Mouse (Mus musculus) limb, embryonic 14.5 days (tissue): ENCODE data around the gene Dgke. TPM values are rescaled to one million over a fixed set of nuclear protein-coding genes. Genes with fewer than 3 reads are reported as not detected.

Source experiments
- ATAC-seq: fragments of 200-750 bp; cut with Nextera tagmentation; 2 replicates; pipeline ENCODE4 v1.8.0; 2017; ENCODE audit warnings: low read depth, moderate number of reproducible peaks, moderate TSS enrichment; ENCODE audit not compliant: low FRiP score
- DNase-seq: peaks from one replicate; pipeline ENCODE4 v3.0.0-alpha.2; 2015; ENCODE audit warnings: low spot score
- H3K27ac ChIP-seq: fragments of 300-500 bp; sonication (generic); replicated peaks from 2 replicates; pipeline ENCODE4 v1.5.1; 2014; ENCODE audit warnings: low read depth, mild to moderate bottlenecking, low read length, moderate library complexity, mixed read lengths
- H3K27me3 ChIP-seq: fragments of 300-500 bp; sonication (generic); 2 replicates; pipeline ENCODE4 v1.6.1; 2014; ENCODE audit warnings: low read length, mixed read lengths; ENCODE audit not compliant: control insufficient read depth, insufficient read depth
- H3K36me3 ChIP-seq: fragments of 300-500 bp; sonication (generic); 2 replicates; pipeline ENCODE4 v1.6.1; 2014; ENCODE audit warnings: mild to moderate bottlenecking, low read length, moderate library complexity, mixed read lengths; ENCODE audit not compliant: control insufficient read depth, insufficient read depth
- H3K4me1 ChIP-seq: fragments of 300-500 bp; sonication (generic); 2 replicates; pipeline ENCODE4 v1.6.1; 2014; ENCODE audit warnings: antibody characterized with exemption, low read length, mixed read lengths; ENCODE audit not compliant: control insufficient read depth, insufficient read depth
- H3K4me2 ChIP-seq: fragments of 300-500 bp; sonication (generic); replicated peaks from 2 replicates; pipeline ENCODE4 v1.6.1; 2014; ENCODE audit warnings: low read depth, mild to moderate bottlenecking, low read length, moderate library complexity; ENCODE audit not compliant: severe bottlenecking
- H3K4me3 ChIP-seq: fragments of 300-500 bp; sonication (generic); replicated peaks from 2 replicates; pipeline ENCODE4 v1.5.1; 2014; ENCODE audit warnings: low read length
- H3K9ac ChIP-seq: fragments of 300-500 bp; sonication (generic); 2 replicates; pipeline ENCODE4 v1.6.1; 2014; ENCODE audit warnings: mild to moderate bottlenecking, low read depth, low read length, moderate library complexity; ENCODE audit not compliant: severe bottlenecking
- H3K9me3 ChIP-seq: fragments of 300-500 bp; sonication (generic); 2 replicates; pipeline ENCODE4 v1.6.1; 2016; ENCODE audit warnings: low read length; ENCODE audit not compliant: control insufficient read depth
- POLR2A ChIP-seq: fragments of 200-500 bp; IDR thresholded peaks from 2 replicates; pipeline ENCODE4 v1.8.0; 2012; ENCODE audit warnings: inconsistent platforms, mild to moderate bottlenecking, moderate library complexity, borderline replicate concordance; ENCODE audit not compliant: insufficient read depth, insufficient read length; ENCODE audit errors: extremely low read depth
- WGBS: fragments of 180-500 bp; shearing (Covaris S2); extraction: QIAGEN DNeasy Blood & Tissue Kit; methylation state at CpG from one replicate; pipeline ENCODE4 v1.1.7; 2014; 5-methylcytosine and 5-hydroxymethylcytosine counted together
- polyA plus RNA-seq, 2 experiments: library from polyadenylated mRNA; depleted of rRNA in 1 of 2; stranded (reverse) in 1 of 2; unstranded in 1 of 2; fragments of >200 nt; fragmentation: Nextera tagmentation in 1 of 2; extraction: Ambion mirVana in 1 of 2; gene quantifications; 2 replicates each; pipeline versions ENCODE4 v1.2.1 to v1.2.3; 2012 to 2014

Dgke gene
- polyA plus RNA-seq, 2 experiments = 3.3 to 6.2 TPM

DNA sequence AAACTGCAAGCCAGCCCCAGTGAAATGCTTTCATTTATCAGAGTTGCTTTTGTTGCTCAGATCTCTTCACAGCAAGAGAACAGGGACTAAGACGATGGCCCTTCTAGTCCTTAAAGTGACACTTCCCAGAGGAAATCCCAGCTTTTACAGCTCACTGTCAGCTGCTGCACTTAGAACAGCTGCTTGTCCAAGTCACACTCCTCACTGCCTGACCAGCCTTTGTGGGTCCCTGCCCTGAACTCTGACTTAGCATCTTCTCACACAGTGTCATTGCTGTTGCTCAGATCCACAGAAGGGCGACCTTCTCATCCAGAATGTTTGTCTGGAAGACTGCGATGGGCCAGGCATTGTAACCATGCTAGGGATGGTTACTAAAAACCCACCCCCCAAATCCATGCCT lies 41.0 kb downstream of the Dgke start:
- Histone ChIP-seq H3K27ac (no peak overlapping the region), H3K9ac (no peak overlapping the region), H3K36me3 (no peaks in the 10 kb centered on the region), H3K4me1 (peaks cover 3% of the 10 kb centered on the region; the same call in 1 of the 2 replicates), H3K4me3 (no peak overlapping the region), H3K9me3 (no peaks in the 10 kb centered on the region), H3K27me3 (no peaks in the 10 kb centered on the region), H3K4me2 (no peak overlapping the region)
- WGBS = 68% methylated on average over 3 of the region's 3 CpGs
- ATAC-seq (no peak), DNase-seq (no peak)
- TF ChIP-seq POLR2A = no peak

DNA sequence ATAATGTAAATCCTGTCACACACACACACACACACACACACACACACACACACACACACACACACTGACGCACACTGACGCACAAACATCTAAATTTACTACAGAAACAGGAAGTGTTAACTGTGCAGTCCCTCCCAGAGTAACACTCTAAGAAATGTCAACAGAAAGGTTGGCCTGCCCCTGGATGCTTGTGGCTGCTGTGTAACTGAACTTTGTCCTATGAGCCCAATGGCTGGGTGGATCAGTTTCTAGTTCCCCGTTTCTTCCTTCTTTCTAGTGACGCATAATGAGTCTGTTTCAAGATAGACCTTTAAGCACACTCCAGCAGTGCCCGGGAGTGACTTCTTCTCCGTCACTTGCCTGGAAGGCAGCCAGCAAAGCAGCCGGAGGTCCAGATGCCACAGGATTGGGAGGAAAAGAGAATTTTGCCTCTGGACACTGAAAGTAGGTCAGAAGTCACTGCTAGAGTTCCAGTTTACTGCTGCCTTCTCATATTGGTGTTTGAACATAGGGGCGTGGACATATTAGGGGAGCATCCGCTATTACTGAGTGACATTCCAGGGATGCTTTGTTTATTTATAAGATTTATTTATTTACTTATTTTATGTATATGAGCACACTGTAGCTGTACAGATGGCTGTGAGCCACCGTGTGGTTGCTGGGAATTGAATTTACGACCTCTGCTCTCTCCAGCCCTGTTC lies 42.3 kb downstream of the Dgke start:
- H3K4me3 ChIP-seq = no peak overlapping the region
- no peak for TF ChIP-seq POLR2A
- 40% methylated on average over 11 of the region's 11 CpGs for WGBS
- ATAC-seq = no peak; the same call in 1 of the 2 replicates
- peak overlapping the region; percentile 28; the same call in 1 of the 2 replicates for H3K27ac ChIP-seq
- no peak overlapping the region for H3K4me2 ChIP-seq
- no peak overlapping the region for H3K9ac ChIP-seq
- no peak for DNase-seq
- H3K9me3 ChIP-seq = no peaks in the 10 kb centered on the region
- no peaks in the 10 kb centered on the region for H3K36me3 ChIP-seq
- no peaks in the 10 kb centered on the region for H3K27me3 ChIP-seq
- H3K4me1 ChIP-seq = peaks cover 3% of the 10 kb centered on the region; the same call in 1 of the 2 replicates

DNA sequence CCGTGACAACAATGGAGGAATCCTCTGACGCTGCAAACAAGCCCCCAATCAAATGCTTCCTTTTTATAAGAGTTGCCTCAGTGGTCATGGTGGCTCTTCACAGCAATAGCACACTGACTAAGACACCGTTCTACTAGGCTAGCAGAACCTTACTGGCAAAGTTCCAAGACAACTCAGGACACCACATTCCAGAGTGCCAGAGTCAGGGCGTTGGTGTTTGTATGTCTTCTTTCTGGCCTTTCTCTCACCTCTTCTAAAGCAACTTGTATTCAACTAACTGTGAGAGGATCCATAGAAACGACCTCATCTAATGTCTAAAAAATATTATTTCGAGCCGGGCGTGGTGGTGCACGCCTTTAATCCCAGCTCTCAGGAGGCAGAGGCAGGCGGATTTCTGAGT lies 43.2 kb downstream of the Dgke start:
- ATAC-seq (no peak), DNase-seq (no peak)
- 68% methylated on average over 10 of the region's 10 CpGs for whole genome bisulfite sequencing
- Histone ChIP-seq H3K27ac (no peak overlapping the region), H3K27me3 (no peaks in the 10 kb centered on the region), H3K4me1 (peaks cover 3% of the 10 kb centered on the region; the same call in 1 of the 2 replicates), H3K9ac (no peak overlapping the region), H3K9me3 (no peaks in the 10 kb centered on the region), H3K36me3 (no peaks in the 10 kb centered on the region), H3K4me2 (no peak overlapping the region), H3K4me3 (no peak overlapping the region)
- TF ChIP-seq POLR2A = no peak

DNA sequence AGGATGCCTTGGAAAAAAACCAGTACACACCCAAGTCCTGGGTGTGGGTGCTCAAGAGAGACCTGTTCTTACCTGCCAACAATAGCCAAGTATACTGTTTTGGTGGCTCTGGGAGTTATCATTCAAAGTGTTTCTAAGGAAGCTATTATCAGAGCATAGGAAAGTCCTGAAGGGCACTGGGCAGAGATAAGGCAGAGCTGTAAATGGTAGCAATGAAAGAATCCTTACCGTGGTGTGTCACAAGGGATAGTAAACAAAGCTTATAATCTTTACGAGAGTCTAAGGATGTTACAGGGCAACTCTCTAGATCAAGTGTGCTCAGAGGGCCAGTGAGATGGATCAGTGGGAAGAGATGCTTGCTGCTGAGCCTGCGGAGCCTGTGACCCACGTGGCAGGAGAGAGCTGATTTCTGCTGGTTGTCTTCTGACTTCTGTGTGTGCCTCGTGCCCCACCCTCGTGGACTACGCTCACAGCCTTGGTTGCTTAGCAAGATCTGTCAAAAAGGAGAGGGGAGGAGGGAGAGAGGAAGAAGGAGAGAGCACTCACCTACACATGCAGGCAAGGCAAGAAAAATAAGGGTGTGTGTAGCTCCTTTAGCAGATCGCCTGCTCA lies 44.4 kb downstream of the Dgke start:
- TF ChIP-seq POLR2A = no peak
- H3K4me3 ChIP-seq = no peak overlapping the region
- H3K9me3 ChIP-seq = no peaks in the 10 kb centered on the region
- H3K27ac ChIP-seq = no peak overlapping the region
- peaks cover 3% of the 10 kb centered on the region; the same call in 1 of the 2 replicates for H3K4me1 ChIP-seq
- H3K36me3 ChIP-seq = no peaks in the 10 kb centered on the region
- no peak overlapping the region for H3K4me2 ChIP-seq
- H3K9ac ChIP-seq = no peak overlapping the region
- no peaks in the 10 kb centered on the region for H3K27me3 ChIP-seq
- DNase-seq (no peak), ATAC-seq (no peak)
- WGBS = 62% methylated on average over 8 of the region's 8 CpGs

DNA sequence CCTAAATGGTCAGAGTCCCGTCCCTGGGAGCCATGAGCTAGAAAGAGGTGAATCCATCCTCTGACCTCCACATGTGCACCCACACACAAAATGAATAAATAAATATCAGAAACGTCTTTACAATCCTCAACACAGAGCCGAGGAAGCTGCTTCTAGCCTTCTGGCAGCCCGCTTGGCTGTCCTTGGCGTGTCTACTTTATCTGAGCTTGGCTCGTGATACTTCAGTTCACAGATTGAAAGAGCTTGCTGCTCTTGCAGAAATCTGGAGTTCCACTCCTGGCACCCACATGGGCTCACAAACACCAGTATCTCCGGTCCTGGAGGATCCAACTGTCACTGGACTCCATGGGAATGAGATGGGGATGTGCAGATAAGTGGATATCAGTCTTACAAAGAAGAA lies 45.0 kb downstream of the Dgke start:
- Histone ChIP-seq H3K27me3 (no peaks in the 10 kb centered on the region), H3K4me1 (peaks cover 3% of the 10 kb centered on the region; the same call in 1 of the 2 replicates), H3K9ac (no peak overlapping the region), H3K4me3 (no peak overlapping the region), H3K4me2 (no peak overlapping the region), H3K27ac (no peak overlapping the region), H3K9me3 (no peaks in the 10 kb centered on the region), H3K36me3 (no peaks in the 10 kb centered on the region)
- no peak for TF ChIP-seq POLR2A
- WGBS = 88% methylated on average over 7 of the region's 7 CpGs
- DNase-seq (no peak), ATAC-seq (no peak)
